Mouse (Mus musculus): Measurements from ENCODE around the gene Ifit3b. TPM values are rescaled to one million over a fixed set of nuclear protein-coding genes. Genes with fewer than 3 reads are reported as not detected.

The Ifit3b gene
- polyA plus RNA-seq, 1 experiment from 2014 or later, result 0.52 TPM

DNA sequence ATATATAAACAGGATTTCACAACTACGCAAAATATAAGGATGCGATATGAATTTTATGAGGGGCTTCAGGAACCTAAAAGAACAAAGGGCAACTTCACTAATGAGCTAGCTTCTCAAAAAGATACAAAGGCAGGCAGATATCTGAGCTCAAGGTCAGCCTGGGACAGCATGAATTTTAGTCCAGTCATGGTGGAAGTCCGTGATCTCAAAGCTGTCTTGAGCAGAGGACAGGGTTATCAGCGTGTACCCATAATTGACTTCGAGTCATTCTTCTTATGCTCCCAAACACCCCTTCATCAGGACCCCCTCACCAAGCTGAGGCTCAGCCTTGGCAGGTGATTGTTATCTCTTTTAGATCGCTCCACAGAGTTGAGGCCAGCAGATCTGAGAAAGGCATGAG is 43.2 kb downstream of the Ifit3b start:
- Histone ChIP-seq H3K9ac (no peak overlapping the region), H3K9me3 (replicated peaks) (no peaks in the 10 kb centered on the region), H3K4me2 (replicated peaks) (no peak overlapping the region), H3K4me3 (replicated peaks) (no peak overlapping the region), H3K27ac (replicated peaks) (no peak overlapping the region), H3K4me1 (no peaks in the 10 kb centered on the region), H3K36me3 (no peaks in the 10 kb centered on the region), H3K27me3 (no peaks in the 10 kb centered on the region)
- no peak for ATAC-seq (ENCODE audit: insufficient number of reproducible peaks, low FRiP score, low TSS enrichment, low read depth)
- 86% methylated on average over 6 of the region's 6 CpGs for WGBS

DNA sequence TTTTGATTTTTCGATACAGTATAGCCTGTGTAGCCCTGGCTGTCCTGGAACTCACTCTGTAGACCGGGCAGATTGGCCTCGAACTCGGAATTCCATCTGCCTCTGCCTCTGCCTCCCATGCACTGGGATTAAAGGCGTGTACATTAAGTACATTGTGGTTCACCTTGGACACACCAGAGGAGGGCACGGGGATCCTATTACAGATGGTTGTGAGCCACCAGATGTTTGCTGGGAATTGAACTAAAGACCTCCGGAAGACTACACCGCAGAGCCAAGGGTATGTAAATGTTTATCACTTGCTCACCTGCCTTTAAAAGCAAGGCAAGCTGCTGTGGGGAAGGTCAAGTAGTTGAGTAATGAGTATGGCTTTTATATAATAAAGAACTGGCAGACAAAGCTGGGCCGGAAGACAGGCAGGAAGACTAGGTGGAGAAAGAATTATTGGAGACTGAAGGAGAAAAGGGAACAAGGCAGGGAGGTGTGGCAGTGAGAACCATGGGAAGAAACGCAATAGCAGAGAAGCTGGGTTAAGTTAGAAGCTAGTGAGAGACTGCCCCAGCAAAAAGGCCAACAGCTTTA is 47.5 kb downstream of the Ifit3b start:
- H3K4me3 ChIP-seq (replicated peaks), result no peak overlapping the region
- no peak overlapping the region for H3K9ac ChIP-seq
- H3K36me3 ChIP-seq, result no peaks in the 10 kb centered on the region
- H3K27ac ChIP-seq (replicated peaks), result no peak overlapping the region
- no peak overlapping the region for H3K4me2 ChIP-seq (replicated peaks)
- no peaks in the 10 kb centered on the region for H3K27me3 ChIP-seq
- no peaks in the 10 kb centered on the region for H3K9me3 ChIP-seq (replicated peaks)
- H3K4me1 ChIP-seq, result no peaks in the 10 kb centered on the region
- ATAC-seq (ENCODE audit: insufficient number of reproducible peaks, low FRiP score, low TSS enrichment, low read depth), result no peak
- 71% methylated on average over 10 of the region's 10 CpGs for WGBS

DNA sequence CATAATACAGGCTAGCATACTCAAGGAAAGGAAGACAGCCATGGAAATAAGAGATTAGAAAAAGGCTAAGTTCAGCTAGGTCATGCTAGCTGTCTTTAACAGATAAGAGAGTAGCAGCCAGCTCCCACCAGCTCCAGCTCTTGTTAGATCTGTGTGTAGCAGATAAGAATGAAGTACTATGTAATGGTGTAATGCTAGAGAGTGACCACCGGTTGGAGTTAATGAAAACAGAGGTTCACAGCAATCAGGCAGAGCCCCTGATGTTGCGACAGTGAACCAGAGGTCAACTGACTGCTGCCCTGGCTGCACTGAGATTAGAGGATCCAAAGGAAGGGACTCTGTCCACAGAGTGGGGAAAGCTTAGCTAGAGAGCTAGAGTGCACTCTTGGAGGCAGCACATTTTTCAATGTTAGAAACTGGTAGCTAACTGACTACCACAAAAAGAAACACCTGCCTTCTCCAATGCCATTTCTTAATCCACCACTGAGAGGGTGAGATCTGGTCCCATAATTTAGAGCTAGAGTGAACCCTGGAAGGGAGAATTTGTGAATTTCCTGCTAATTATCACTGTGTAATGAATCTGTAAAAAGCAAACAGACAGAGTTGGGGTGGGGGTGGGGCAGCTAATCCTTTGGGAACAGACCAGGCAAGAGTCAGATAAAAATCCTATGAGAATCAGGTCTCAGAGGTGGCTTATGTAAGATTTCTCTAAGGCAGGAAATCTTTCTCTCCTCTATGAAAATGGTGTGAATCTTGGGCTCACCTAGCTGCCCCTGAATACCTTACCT is 48.9 kb downstream of the Ifit3b start:
- Histone ChIP-seq H3K36me3 (no peaks in the 10 kb centered on the region), H3K4me2 (replicated peaks) (no peak overlapping the region), H3K9ac (no peak overlapping the region), H3K9me3 (replicated peaks) (no peaks in the 10 kb centered on the region), H3K27ac (replicated peaks) (no peak overlapping the region), H3K27me3 (no peaks in the 10 kb centered on the region), H3K4me3 (replicated peaks) (no peak overlapping the region), H3K4me1 (no peaks in the 10 kb centered on the region)
- ATAC-seq (ENCODE audit: insufficient number of reproducible peaks, low FRiP score, low TSS enrichment, low read depth), result no peak
- WGBS, result 23% methylated on average over 2 of the region's 2 CpGs

DNA sequence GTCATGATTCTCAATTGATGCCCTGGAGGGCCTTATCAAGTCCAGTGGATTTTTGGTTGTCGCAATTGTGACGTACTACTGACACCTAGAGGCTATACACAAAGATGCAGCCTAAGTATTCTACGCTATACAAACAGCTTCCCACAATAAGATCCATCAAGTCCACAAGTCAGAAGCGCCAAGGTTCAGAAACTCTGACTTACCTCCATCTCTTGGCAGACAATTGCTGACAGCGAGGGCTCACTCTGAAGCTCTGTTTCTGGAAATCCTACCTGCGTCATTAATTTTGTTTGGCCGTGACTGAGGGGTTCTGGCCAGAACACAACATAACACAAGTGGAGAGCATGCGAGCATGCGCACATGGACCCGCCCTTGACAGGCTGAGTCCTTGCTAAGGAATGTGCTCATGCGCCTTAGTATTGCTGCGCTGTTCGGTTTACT is 54.3 kb downstream of the Ifit3b start:
- peak overlapping the region; percentile 43 for H3K4me3 ChIP-seq (replicated peaks)
- no peaks in the 10 kb centered on the region for H3K4me1 ChIP-seq
- no peak overlapping the region for H3K9ac ChIP-seq
- H3K36me3 ChIP-seq, result no peaks in the 10 kb centered on the region
- H3K27ac ChIP-seq (replicated peaks), result no peak overlapping the region
- WGBS, result 9% methylated on average over 13 of the region's 13 CpGs
- H3K9me3 ChIP-seq (replicated peaks), result no peaks in the 10 kb centered on the region
- peak; percentile 75 for ATAC-seq (ENCODE audit: insufficient number of reproducible peaks, low FRiP score, low TSS enrichment, low read depth)
- H3K4me2 ChIP-seq (replicated peaks), result peak overlapping the region; percentile 55
- H3K27me3 ChIP-seq, result no peaks in the 10 kb centered on the region

DNA sequence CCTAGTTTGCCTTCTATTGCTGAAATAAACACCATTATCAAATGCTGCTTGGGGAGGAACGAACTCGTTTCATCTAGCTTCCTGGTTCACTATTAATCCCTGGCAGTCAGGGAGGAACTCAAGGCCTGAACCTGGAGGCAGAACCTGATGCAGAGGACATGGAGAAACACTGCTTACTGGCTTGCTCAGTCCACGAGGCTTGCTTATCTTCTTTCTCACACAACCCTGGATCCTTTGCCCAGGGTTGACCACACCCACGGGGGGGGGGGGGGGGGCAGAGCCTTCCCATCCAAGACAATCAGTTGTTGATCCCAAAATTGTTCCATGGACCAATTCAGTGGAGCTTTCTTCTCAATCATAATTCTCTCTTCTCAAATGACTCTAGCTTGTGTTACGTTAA is 55.0 kb downstream of the Ifit3b start:
- no peak overlapping the region for H3K4me3 ChIP-seq (replicated peaks)
- no peaks in the 10 kb centered on the region for H3K27me3 ChIP-seq
- no peak overlapping the region for H3K9ac ChIP-seq
- no peaks in the 10 kb centered on the region for H3K4me1 ChIP-seq
- no peak for ATAC-seq (ENCODE audit: insufficient number of reproducible peaks, low FRiP score, low TSS enrichment, low read depth)
- no peaks in the 10 kb centered on the region for H3K36me3 ChIP-seq
- 42% methylated on average over 5 of the region's 5 CpGs for WGBS
- H3K27ac ChIP-seq (replicated peaks), result no peak overlapping the region
- peak overlapping the region; percentile 55 for H3K4me2 ChIP-seq (replicated peaks)
- H3K9me3 ChIP-seq (replicated peaks), result no peaks in the 10 kb centered on the region

Other genes starting within 250 kb of the Ifit3b start
- gene Ch25h, start 132.8 kb upstream of the Ifit3b start, polyA plus RNA-seq (2015; fragmentation: Nextera tagmentation; extraction: Ambion mirVana), result 11.2 and 13.6 TPM in 2 replicates
- 43.1 and 44.0 TPM in 2 replicates for gene Lipa, start 80.5 kb upstream of the Ifit3b start, polyA plus RNA-seq (2015; fragmentation: Nextera tagmentation; extraction: Ambion mirVana)
- 10.0 and 11.4 TPM in 2 replicates for gene Ifit2, start 57.3 kb upstream of the Ifit3b start, polyA plus RNA-seq (2015; fragmentation: Nextera tagmentation; extraction: Ambion mirVana)
- gene Ifit3, start 24.4 kb upstream of the Ifit3b start, polyA plus RNA-seq (2015; fragmentation: Nextera tagmentation; extraction: Ambion mirVana), result 1.8 and 2.1 TPM in 2 replicates
- gene Ifit1bl1, start 6.0 kb upstream of the Ifit3b start, polyA plus RNA-seq (2015; fragmentation: Nextera tagmentation; extraction: Ambion mirVana), result 0.95 and 1.3 TPM in 2 replicates
- 0.13 and 0.24 TPM in 2 replicates for gene Ifit1bl2, start 32.8 kb downstream of the Ifit3b start, polyA plus RNA-seq (2015; fragmentation: Nextera tagmentation; extraction: Ambion mirVana)
- 1.1 and 1.2 TPM in 2 replicates for gene Ifit1, start 32.9 kb downstream of the Ifit3b start, polyA plus RNA-seq (2015; fragmentation: Nextera tagmentation; extraction: Ambion mirVana)
- 1.2 TPM in 2 replicates for gene Slc16a12, start 139.3 kb downstream of the Ifit3b start, polyA plus RNA-seq (2015; fragmentation: Nextera tagmentation; extraction: Ambion mirVana)